Mouse (Mus musculus) midbrain, embryonic 12.5 days (tissue): Measurements from ENCODE around the gene Ltb. TPM values are rescaled to one million over a fixed set of nuclear protein-coding genes. Genes with fewer than 3 reads are reported as not detected.

Experiments used
- ATAC-seq: fragments of 200-750 bp; cut with Nextera tagmentation; 2 replicates; pipeline ENCODE4 v1.8.0; 2017; ENCODE audit warnings: low read depth, moderate TSS enrichment, moderate library complexity; ENCODE audit not compliant: low FRiP score
- H3K27ac ChIP-seq: fragments of 300-500 bp; sonication (generic); replicated peaks from 2 replicates; pipeline ENCODE4 v1.5.1; 2016; ENCODE audit warnings: mild to moderate bottlenecking
- H3K27me3 ChIP-seq: fragments of 300-500 bp; sonication (generic); 2 replicates; pipeline ENCODE4 v1.6.1; 2016; ENCODE audit warnings: mild to moderate bottlenecking
- H3K36me3 ChIP-seq: fragments of 300-500 bp; sonication (generic); 2 replicates; pipeline ENCODE4 v1.6.1; 2016
- H3K4me1 ChIP-seq: fragments of 300-500 bp; sonication (generic); 2 replicates; pipeline ENCODE4 v1.6.1; 2016
- H3K4me2 ChIP-seq: fragments of 300-500 bp; sonication (generic); replicated peaks from 2 replicates; pipeline ENCODE4 v1.6.1; 2016; ENCODE audit warnings: mild to moderate bottlenecking, moderate library complexity
- H3K4me3 ChIP-seq: fragments of 300-500 bp; sonication (generic); 2 replicates; pipeline ENCODE4 v1.5.1; 2016; ENCODE audit warnings: mild to moderate bottlenecking
- H3K9ac ChIP-seq: fragments of 300-500 bp; sonication (generic); replicated peaks from 2 replicates; pipeline ENCODE4 v1.6.1; 2016; ENCODE audit warnings: mild to moderate bottlenecking, moderate library complexity
- H3K9me3 ChIP-seq: fragments of 300-500 bp; sonication (generic); 2 replicates; pipeline ENCODE4 v1.6.1; 2016; ENCODE audit warnings: mild to moderate bottlenecking
- WGBS: fragments of 180-500 bp; shearing (Covaris S2); methylation state at CpG from one replicate; pipeline ENCODE4 v1.1.7; 2016; 5-methylcytosine and 5-hydroxymethylcytosine counted together
- polyA plus RNA-seq: library from polyadenylated mRNA; unstranded; fragments of >200 nt; fragmentation: Nextera tagmentation; extraction: Ambion mirVana; gene quantifications from 2 replicates; pipeline ENCODE4 v1.2.1, GENCODE M21; 2016

Ltb gene
- polyA plus RNA-seq, 1 experiment from 2014 or later: 0.48 TPM

- H3K4me3 ChIP-seq: peak overlapping the region; percentile 99
- ATAC-seq: no peak
- H3K9ac ChIP-seq: peak overlapping the region; percentile 68
- H3K27me3 ChIP-seq: no peaks in the 10 kb centered on the region
- no peaks in the 10 kb centered on the region for H3K9me3 ChIP-seq
- peaks cover 30% of the 10 kb centered on the region for H3K4me1 ChIP-seq
- 73% methylated on average over 8 of the region's 8 CpGs for WGBS
- H3K4me2 ChIP-seq: peak overlapping the region; percentile 77
- peak overlapping the region; percentile 97 for H3K27ac ChIP-seq
- peaks cover 7% of the 10 kb centered on the region for H3K36me3 ChIP-seq
Measured at GRCm38 (mm10) chr17:35166352-35167035, 27.7 kb upstream of the Ltb start.

GRCm38 (mm10) chr17:35167794-35168193 lies 26.4 kb upstream of the Ltb start:
- no peak overlapping the region for H3K4me2 ChIP-seq
- H3K27me3 ChIP-seq: no peaks in the 10 kb centered on the region
- peaks cover 19% of the 10 kb centered on the region for H3K4me1 ChIP-seq
- H3K4me3 ChIP-seq: no peak overlapping the region
- H3K36me3 ChIP-seq: no peaks in the 10 kb centered on the region
- no peaks in the 10 kb centered on the region for H3K9me3 ChIP-seq
- no peak overlapping the region for H3K27ac ChIP-seq
- ATAC-seq: no peak
- H3K9ac ChIP-seq: no peak overlapping the region
- WGBS: 85% methylated on average over 7 of the region's 7 CpGs

GRCm38 (mm10) chr17:35168541-35169207 lies 25.6 kb upstream of the Ltb start:
- no peak overlapping the region for H3K4me3 ChIP-seq
- H3K27me3 ChIP-seq: no peaks in the 10 kb centered on the region
- 20% methylated on average over 4 of the region's 4 CpGs for WGBS
- no peak for ATAC-seq
- no peaks in the 10 kb centered on the region for H3K36me3 ChIP-seq
- no peak overlapping the region for H3K9ac ChIP-seq
- peaks cover 12% of the 10 kb centered on the region for H3K4me1 ChIP-seq
- 0 out of 2 replicates have a peak overlapping the region, but pooled peaks have one; percentile 3 for H3K27ac ChIP-seq
- no peaks in the 10 kb centered on the region for H3K9me3 ChIP-seq
- no peak overlapping the region for H3K4me2 ChIP-seq

GRCm38 (mm10) chr17:35172445-35173234 lies 21.6 kb upstream of the Ltb start:
- WGBS: 78% methylated on average over 11 of the region's 11 CpGs
- Histone ChIP-seq H3K9me3 (no peaks in the 10 kb centered on the region), H3K36me3 (no peaks in the 10 kb centered on the region), H3K27me3 (no peaks in the 10 kb centered on the region), H3K9ac (no peak overlapping the region; the same call in 1 of the 2 replicates), H3K27ac (no peak overlapping the region), H3K4me3 (no peak overlapping the region), H3K4me1 (0 out of 2 replicates have a peak, but pooled peaks cover 2% of the 10 kb centered on the region), H3K4me2 (no peak overlapping the region)
- no peak for ATAC-seq

GRCm38 (mm10) chr17:35173329-35173728 lies 20.9 kb upstream of the Ltb start:
- no peak for ATAC-seq

GRCm38 (mm10) chr17:35174201-35174977 lies 19.9 kb upstream of the Ltb start:
- H3K9me3 ChIP-seq: no peaks in the 10 kb centered on the region
- no peaks in the 10 kb centered on the region for H3K4me1 ChIP-seq
- 78% methylated on average over 8 of the region's 8 CpGs for WGBS
- H3K27ac ChIP-seq: no peak overlapping the region
- no peak overlapping the region for H3K9ac ChIP-seq
- H3K27me3 ChIP-seq: no peaks in the 10 kb centered on the region
- no peak overlapping the region for H3K4me2 ChIP-seq
- H3K36me3 ChIP-seq: no peaks in the 10 kb centered on the region
- no peak overlapping the region for H3K4me3 ChIP-seq
- ATAC-seq: no peak

More at GRCm38 (mm10) chr17:35173329-35173728, 20.9 kb upstream of the Ltb start:
- 0 out of 2 replicates have a peak, but pooled peaks cover 2% of the 10 kb centered on the region for H3K4me1 ChIP-seq
- no peaks in the 10 kb centered on the region for H3K36me3 ChIP-seq
- H3K4me2 ChIP-seq: no peak overlapping the region
- 0 out of 2 replicates have a peak overlapping the region, but pooled peaks have one; percentile 20 for H3K9ac ChIP-seq
- no peaks in the 10 kb centered on the region for H3K9me3 ChIP-seq
- no peak overlapping the region for H3K27ac ChIP-seq
- H3K4me3 ChIP-seq: no peak overlapping the region
- 80% methylated on average over 3 of the region's 3 CpGs for WGBS
- no peaks in the 10 kb centered on the region for H3K27me3 ChIP-seq

- no peaks in the 10 kb centered on the region for H3K9me3 ChIP-seq
- H3K27ac ChIP-seq: no peak overlapping the region
- 69% methylated on average over 6 of the region's 6 CpGs for WGBS
- H3K4me1 ChIP-seq: no peaks in the 10 kb centered on the region
- H3K27me3 ChIP-seq: no peaks in the 10 kb centered on the region
- no peak overlapping the region for H3K4me2 ChIP-seq
- no peaks in the 10 kb centered on the region for H3K36me3 ChIP-seq
- no peak for ATAC-seq
- H3K9ac ChIP-seq: no peak overlapping the region
- H3K4me3 ChIP-seq: no peak overlapping the region
Measured at GRCm38 (mm10) chr17:35175382-35175781, 18.9 kb upstream of the Ltb start.

- Histone ChIP-seq H3K9ac (no peak within 1 kb of the TSS), H3K27me3 (no peaks in the 10 kb centered on the region), H3K4me1 (no peaks in the 10 kb centered on the region), H3K4me2 (no peak within 1 kb of the TSS), H3K36me3 (no peaks in the 10 kb centered on the region), H3K9me3 (no peaks in the 10 kb centered on the region), H3K27ac (no peak within 1 kb of the TSS), H3K4me3 (no peak within 1 kb of the TSS)
- no peak for ATAC-seq
- 23% methylated on average over 2 of the region's 2 CpGs for WGBS
Measured at GRCm38 (mm10) chr17:35175968-35176367, 18.3 kb upstream of the Ltb start, which contains the start of gene Aif1. TSS of gene Aif1 (minus strand) at chr17:35176068.

- H3K4me3 ChIP-seq: no peak overlapping the region
- no peaks in the 10 kb centered on the region for H3K4me1 ChIP-seq
- no peaks in the 10 kb centered on the region for H3K27me3 ChIP-seq
- 19% methylated on average over 5 of the region's 5 CpGs for WGBS
- H3K9ac ChIP-seq: no peak overlapping the region
- no peak overlapping the region for H3K27ac ChIP-seq
- no peak overlapping the region for H3K4me2 ChIP-seq
- 0 out of 2 replicates have a peak, but pooled peaks have one; percentile 16 for ATAC-seq
- H3K36me3 ChIP-seq: no peaks in the 10 kb centered on the region
- no peaks in the 10 kb centered on the region for H3K9me3 ChIP-seq
Measured at GRCm38 (mm10) chr17:35178528-35178927, 15.7 kb upstream of the Ltb start.

- ATAC-seq: no peak
- H3K4me1 ChIP-seq: no peaks in the 10 kb centered on the region
- no peaks in the 10 kb centered on the region for H3K36me3 ChIP-seq
- H3K27ac ChIP-seq: no peak overlapping the region
- H3K4me3 ChIP-seq: no peak overlapping the region
- H3K9ac ChIP-seq: no peak overlapping the region
- H3K27me3 ChIP-seq: no peaks in the 10 kb centered on the region
- 90% methylated on average over 5 of the region's 5 CpGs for WGBS
- H3K9me3 ChIP-seq: no peaks in the 10 kb centered on the region
- H3K4me2 ChIP-seq: no peak overlapping the region
Measured at GRCm38 (mm10) chr17:35180093-35180492, 14.1 kb upstream of the Ltb start.
